Mouse (Mus musculus): ENCODE measurements around the gene Hcst. TPM values are rescaled to one million over a fixed set of nuclear protein-coding genes. Genes with fewer than 3 reads are reported as not detected.

Hcst gene
- polyA plus RNA-seq, 1 experiment from 2014 or later = 1.0 TPM

DNA sequence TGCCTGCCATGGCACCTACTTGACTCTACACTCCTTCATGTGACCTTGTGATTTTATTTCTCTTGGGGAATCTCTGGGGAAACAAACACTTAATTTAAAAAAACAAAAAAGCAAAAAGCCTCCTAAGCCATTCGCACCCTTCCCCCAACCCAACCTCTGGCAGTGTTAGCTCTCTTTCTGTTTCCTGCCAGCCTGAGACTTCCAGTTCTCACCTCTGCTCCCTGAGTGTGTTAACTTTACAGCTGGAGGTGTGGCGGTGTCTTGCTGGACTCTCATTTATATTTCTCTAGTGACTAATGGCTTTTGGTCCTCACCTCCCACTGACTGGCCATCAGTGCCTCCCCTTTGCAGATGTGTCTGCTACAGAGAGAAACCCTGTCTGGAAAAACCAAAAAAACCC lies 9.9 kb downstream of the Hcst start:
- H3K27me3 ChIP-seq (ENCODE audit: control insufficient read depth, insufficient read depth, low read length) = no peaks in the 10 kb centered on the region
- H3K4me3 ChIP-seq (ENCODE audit: low read depth, low read length) = no peak overlapping the region
- no peaks in the 10 kb centered on the region for H3K36me3 ChIP-seq (ENCODE audit: control insufficient read depth, insufficient read depth, low read length)
- ATAC-seq (replicated peaks; ENCODE audit: low FRiP score) (no peak), DNase-seq (ENCODE audit: low spot score) (no peak)
- no peaks in the 10 kb centered on the region for H3K9me3 ChIP-seq (ENCODE audit: control insufficient read depth, low read length)
- no peak overlapping the region for H3K27ac ChIP-seq (ENCODE audit: low read depth, low read length)
- H3K4me1 ChIP-seq (replicated peaks; ENCODE audit: control insufficient read depth, insufficient read depth, low read length) = no peaks in the 10 kb centered on the region
- WGBS = 85% methylated on average over 2 of the region's 2 CpGs
- H3K4me2 ChIP-seq (ENCODE audit: low read depth, low read length, severe bottlenecking) = no peak overlapping the region
- H3K9ac ChIP-seq (ENCODE audit: low read length) = no peak overlapping the region

DNA sequence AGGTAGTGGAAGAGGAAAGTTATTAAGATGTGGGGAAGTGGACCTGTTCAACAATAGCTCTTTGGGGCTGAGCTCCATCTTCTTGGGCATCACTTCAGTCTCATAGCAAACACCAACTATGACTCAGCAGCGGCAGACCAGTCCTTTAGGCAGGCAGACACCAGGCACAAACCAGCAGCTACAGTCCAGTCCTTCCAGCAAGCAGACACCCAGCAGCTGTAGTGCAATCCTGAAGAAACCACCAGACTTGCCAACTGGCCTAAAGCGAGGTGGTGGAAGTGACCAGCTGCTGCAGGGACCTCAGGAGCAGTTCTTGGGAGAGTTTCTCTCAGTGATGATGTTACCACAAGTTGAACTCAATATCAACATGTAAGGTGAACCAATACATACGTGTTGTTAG lies 11.0 kb downstream of the Hcst start:
- no peaks in the 10 kb centered on the region for H3K9me3 ChIP-seq (ENCODE audit: control insufficient read depth, low read length)
- H3K4me1 ChIP-seq (replicated peaks; ENCODE audit: control insufficient read depth, insufficient read depth, low read length) = no peaks in the 10 kb centered on the region
- H3K4me3 ChIP-seq (ENCODE audit: low read depth, low read length) = no peak overlapping the region
- no peak overlapping the region for H3K27ac ChIP-seq (ENCODE audit: low read depth, low read length)
- no peak overlapping the region for H3K4me2 ChIP-seq (ENCODE audit: low read depth, low read length, severe bottlenecking)
- H3K9ac ChIP-seq (ENCODE audit: low read length) = no peak overlapping the region
- H3K27me3 ChIP-seq (ENCODE audit: control insufficient read depth, insufficient read depth, low read length) = no peaks in the 10 kb centered on the region
- 88% methylated on average over 3 of the region's 3 CpGs for WGBS
- DNase-seq (ENCODE audit: low spot score) (no peak), ATAC-seq (replicated peaks; ENCODE audit: low FRiP score) (no peak)
- no peaks in the 10 kb centered on the region for H3K36me3 ChIP-seq (ENCODE audit: control insufficient read depth, insufficient read depth, low read length)

DNA sequence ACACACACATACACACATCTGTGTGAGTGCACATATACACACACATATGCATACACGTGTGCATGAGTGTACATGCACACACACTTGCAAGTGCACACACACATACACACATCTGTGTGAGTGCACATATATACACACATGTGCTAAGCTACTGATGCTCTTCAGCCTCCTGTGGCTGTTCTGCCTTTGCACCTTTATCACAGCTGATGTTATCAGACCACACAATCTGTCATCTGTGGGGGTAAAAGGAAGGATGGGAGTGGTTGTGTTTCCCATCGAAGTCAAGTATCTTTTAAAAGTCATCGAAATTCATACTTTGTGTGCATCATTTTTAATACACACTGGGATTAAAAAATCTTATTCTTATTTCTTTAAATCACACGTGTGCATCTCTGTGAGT lies 17.3 kb downstream of the Hcst start:
- Histone ChIP-seq H3K36me3 (ENCODE audit: control insufficient read depth, insufficient read depth, low read length) (no peaks in the 10 kb centered on the region), H3K27ac (ENCODE audit: low read depth, low read length) (no peak overlapping the region), H3K9ac (ENCODE audit: low read length) (no peak overlapping the region), H3K4me2 (ENCODE audit: low read depth, low read length, severe bottlenecking) (no peak overlapping the region), H3K9me3 (ENCODE audit: control insufficient read depth, low read length) (no peaks in the 10 kb centered on the region), H3K4me1 (replicated peaks; ENCODE audit: control insufficient read depth, insufficient read depth, low read length) (no peaks in the 10 kb centered on the region), H3K4me3 (ENCODE audit: low read depth, low read length) (no peak overlapping the region), H3K27me3 (ENCODE audit: control insufficient read depth, insufficient read depth, low read length) (no peaks in the 10 kb centered on the region)
- ATAC-seq (replicated peaks; ENCODE audit: low FRiP score) (no peak), DNase-seq (ENCODE audit: low spot score) (no peak)
- 73% methylated on average over 4 of the region's 4 CpGs for WGBS

DNA sequence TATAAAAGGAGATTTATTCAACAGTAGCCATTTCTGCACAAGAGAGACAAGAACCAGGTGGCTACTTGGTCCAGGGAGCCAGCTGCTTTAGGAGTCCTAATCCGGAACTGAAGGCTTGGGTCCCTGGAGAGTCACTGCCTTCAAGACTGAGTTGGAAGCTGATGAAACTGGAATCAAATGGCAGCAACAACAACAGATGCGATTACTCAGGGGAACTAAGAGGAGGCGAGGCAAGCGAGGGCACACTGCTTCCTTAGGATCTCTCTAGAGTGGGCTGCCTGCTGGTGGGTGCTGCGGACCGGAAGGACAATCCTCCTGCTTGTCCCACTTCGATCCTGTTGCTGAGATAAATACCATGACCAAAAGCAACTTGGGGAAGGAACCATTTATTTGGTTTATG lies 20.0 kb downstream of the Hcst start:
- Histone ChIP-seq H3K27ac (ENCODE audit: low read depth, low read length) (no peak overlapping the region), H3K9me3 (ENCODE audit: control insufficient read depth, low read length) (no peaks in the 10 kb centered on the region), H3K9ac (ENCODE audit: low read length) (no peak overlapping the region), H3K4me2 (ENCODE audit: low read depth, low read length, severe bottlenecking) (no peak overlapping the region), H3K36me3 (ENCODE audit: control insufficient read depth, insufficient read depth, low read length) (no peaks in the 10 kb centered on the region), H3K4me3 (ENCODE audit: low read depth, low read length) (no peak overlapping the region), H3K4me1 (replicated peaks; ENCODE audit: control insufficient read depth, insufficient read depth, low read length) (no peaks in the 10 kb centered on the region), H3K27me3 (ENCODE audit: control insufficient read depth, insufficient read depth, low read length) (no peaks in the 10 kb centered on the region)
- no peak for DNase-seq (ENCODE audit: low spot score)
- WGBS = 65% methylated on average over 7 of the region's 7 CpGs
- ATAC-seq (replicated peaks; ENCODE audit: low FRiP score) = no peak

DNA sequence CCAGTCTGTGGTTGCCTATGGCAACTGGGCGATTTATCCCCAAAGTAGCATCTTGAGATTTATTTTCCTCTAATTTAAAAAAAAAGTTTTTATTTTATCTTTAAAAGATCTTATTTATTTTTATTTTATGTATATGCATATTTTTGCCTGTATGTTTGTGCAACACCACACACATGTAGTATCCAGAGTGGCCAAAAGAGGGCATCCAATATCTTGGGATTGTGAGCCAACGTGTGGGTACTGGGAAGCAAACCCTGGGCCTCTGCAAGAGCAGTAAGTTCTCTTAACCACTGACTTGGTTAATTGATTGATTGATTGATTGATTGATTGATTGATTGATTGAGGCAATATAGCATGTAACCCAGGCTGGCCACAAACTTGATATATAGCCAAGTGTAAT lies 24.8 kb downstream of the Hcst start:
- Histone ChIP-seq H3K27ac (ENCODE audit: low read depth, low read length) (no peak overlapping the region), H3K9me3 (ENCODE audit: control insufficient read depth, low read length) (no peaks in the 10 kb centered on the region), H3K36me3 (ENCODE audit: control insufficient read depth, insufficient read depth, low read length) (no peaks in the 10 kb centered on the region), H3K4me2 (ENCODE audit: low read depth, low read length, severe bottlenecking) (no peak overlapping the region), H3K4me1 (replicated peaks; ENCODE audit: control insufficient read depth, insufficient read depth, low read length) (no peaks in the 10 kb centered on the region), H3K4me3 (ENCODE audit: low read depth, low read length) (no peak overlapping the region), H3K9ac (ENCODE audit: low read length) (no peak overlapping the region), H3K27me3 (ENCODE audit: control insufficient read depth, insufficient read depth, low read length) (no peaks in the 10 kb centered on the region)
- no peak for ATAC-seq (replicated peaks; ENCODE audit: low FRiP score)
- peak; percentile 41 for DNase-seq (ENCODE audit: low spot score)
- 39% methylated on average over 2 of the region's 2 CpGs for WGBS

DNA sequence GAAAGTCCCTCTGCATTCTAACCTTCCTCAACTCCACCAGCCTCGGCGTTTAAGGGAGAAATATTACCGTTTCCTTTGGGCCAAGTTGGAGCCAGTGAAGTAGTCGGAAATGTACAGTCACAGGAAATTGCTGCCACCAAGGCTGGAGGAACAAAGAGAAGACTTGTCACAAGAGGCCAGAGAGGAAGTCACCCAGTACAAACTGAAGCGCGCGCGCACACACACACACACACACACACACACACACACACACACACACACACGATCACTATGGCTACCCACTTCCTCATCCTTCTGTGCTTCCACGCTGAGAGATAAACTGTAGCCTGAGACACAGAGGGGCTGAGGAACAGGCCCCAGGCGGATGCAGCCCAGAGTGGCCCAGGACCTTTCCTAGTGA lies 25.3 kb downstream of the Hcst start:
- no peak overlapping the region for H3K9ac ChIP-seq (ENCODE audit: low read length)
- peak; percentile 44 for DNase-seq (ENCODE audit: low spot score)
- no peaks in the 10 kb centered on the region for H3K4me1 ChIP-seq (replicated peaks; ENCODE audit: control insufficient read depth, insufficient read depth, low read length)
- no peaks in the 10 kb centered on the region for H3K9me3 ChIP-seq (ENCODE audit: control insufficient read depth, low read length)
- H3K27me3 ChIP-seq (ENCODE audit: control insufficient read depth, insufficient read depth, low read length) = no peaks in the 10 kb centered on the region
- H3K4me3 ChIP-seq (ENCODE audit: low read depth, low read length) = no peak overlapping the region
- ATAC-seq (replicated peaks; ENCODE audit: low FRiP score) = no peak
- no peak overlapping the region for H3K27ac ChIP-seq (ENCODE audit: low read depth, low read length)
- H3K4me2 ChIP-seq (ENCODE audit: low read depth, low read length, severe bottlenecking) = no peak overlapping the region
- WGBS = 82% methylated on average over 11 of the region's 11 CpGs
- H3K36me3 ChIP-seq (ENCODE audit: control insufficient read depth, insufficient read depth, low read length) = no peaks in the 10 kb centered on the region

DNA sequence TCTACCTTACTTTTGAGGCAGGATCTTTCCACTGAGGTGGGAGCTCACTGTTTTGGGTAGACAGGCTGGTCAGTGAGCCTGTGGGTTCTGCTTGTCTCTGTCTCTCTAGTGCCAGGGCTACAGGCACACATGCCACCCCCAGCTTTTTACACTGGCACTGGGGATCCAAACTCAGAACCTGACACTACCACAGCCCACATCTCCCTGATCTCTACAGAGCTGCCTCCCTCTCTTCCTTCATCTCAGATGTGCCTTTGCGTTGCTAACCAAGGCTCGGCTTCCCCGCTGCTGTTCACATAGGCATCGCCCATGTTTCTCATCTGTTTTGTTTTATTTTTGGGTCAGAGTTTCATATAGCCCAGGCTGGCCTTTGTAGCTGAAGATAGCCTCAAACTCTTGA lies 26.0 kb downstream of the Hcst start:
- Histone ChIP-seq H3K9ac (ENCODE audit: low read length) (no peak overlapping the region), H3K4me1 (replicated peaks; ENCODE audit: control insufficient read depth, insufficient read depth, low read length) (no peaks in the 10 kb centered on the region), H3K4me2 (ENCODE audit: low read depth, low read length, severe bottlenecking) (no peak overlapping the region), H3K36me3 (ENCODE audit: control insufficient read depth, insufficient read depth, low read length) (no peaks in the 10 kb centered on the region), H3K4me3 (ENCODE audit: low read depth, low read length) (no peak overlapping the region), H3K9me3 (ENCODE audit: control insufficient read depth, low read length) (no peaks in the 10 kb centered on the region), H3K27me3 (ENCODE audit: control insufficient read depth, insufficient read depth, low read length) (no peaks in the 10 kb centered on the region), H3K27ac (ENCODE audit: low read depth, low read length) (no peak overlapping the region)
- ATAC-seq (replicated peaks; ENCODE audit: low FRiP score) (no peak), DNase-seq (ENCODE audit: low spot score) (peak; percentile 30)
- WGBS = 77% methylated on average over 4 of the region's 4 CpGs

DNA sequence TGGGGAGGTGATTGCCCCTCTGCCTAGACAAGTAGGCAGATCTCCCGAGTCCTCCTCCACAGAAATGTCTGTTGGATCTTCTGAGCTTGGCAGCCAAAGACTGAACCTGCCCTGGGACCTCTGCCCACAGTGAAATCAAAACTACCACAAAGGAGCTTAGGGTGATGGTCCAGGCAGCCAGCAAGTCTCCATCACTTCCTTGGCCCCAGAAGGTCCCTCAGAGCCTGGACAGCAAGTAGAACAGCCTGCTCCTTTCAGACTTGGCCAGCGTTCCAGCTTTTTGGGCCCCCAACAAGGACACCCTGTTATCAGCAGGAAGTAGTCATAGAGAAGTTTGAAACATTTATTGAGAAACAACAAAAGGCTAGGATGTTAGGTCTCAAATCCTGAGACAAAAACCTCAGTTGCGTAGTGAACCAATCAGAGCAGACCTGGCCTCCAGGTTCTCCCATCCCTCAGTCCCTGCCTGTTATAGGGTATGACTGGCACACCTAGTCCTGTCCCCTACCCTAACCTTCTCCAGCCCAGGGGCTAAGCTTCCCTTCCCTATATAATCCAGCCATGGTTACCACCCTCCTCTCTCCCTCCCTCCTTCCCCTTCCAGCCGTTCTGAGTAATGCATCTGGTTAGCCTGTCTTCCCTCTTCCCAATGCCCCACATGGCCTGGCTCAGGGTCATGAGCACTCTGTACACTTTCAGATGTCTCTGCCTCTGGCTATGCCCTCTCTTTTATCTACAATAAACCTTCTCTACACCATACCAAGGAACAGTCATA lies 26.7 kb downstream of the Hcst start:
- no peak overlapping the region for H3K4me2 ChIP-seq (ENCODE audit: low read depth, low read length, severe bottlenecking)
- DNase-seq (ENCODE audit: low spot score) = no peak
- 70% methylated on average over 4 of the region's 4 CpGs for WGBS

DNA sequence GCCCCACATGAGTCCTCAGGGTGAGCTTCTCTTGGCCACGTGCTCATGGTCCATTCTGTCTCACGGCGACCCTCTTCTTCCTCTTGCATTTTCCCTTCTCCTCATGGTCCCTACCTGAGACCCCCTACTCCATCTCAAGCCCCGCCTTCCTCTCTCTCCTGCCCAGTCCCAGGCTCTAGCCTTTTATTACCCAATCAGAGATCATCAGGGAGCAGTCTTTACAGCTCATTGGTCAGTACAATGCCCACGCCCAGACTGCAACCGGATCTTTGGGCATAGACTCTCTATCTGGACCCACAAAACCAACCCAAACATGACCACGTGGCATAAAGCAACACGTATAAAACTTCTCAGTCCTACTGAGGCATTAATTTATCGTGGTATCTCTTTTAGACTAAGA lies 35.5 kb downstream of the Hcst start:
- Histone ChIP-seq H3K9ac (ENCODE audit: low read length) (no peak overlapping the region), H3K36me3 (ENCODE audit: control insufficient read depth, insufficient read depth, low read length) (no peaks in the 10 kb centered on the region), H3K4me1 (replicated peaks; ENCODE audit: control insufficient read depth, insufficient read depth, low read length) (no peaks in the 10 kb centered on the region), H3K9me3 (ENCODE audit: control insufficient read depth, low read length) (no peaks in the 10 kb centered on the region), H3K4me3 (ENCODE audit: low read depth, low read length) (no peak overlapping the region), H3K4me2 (ENCODE audit: low read depth, low read length, severe bottlenecking) (no peak overlapping the region), H3K27ac (ENCODE audit: low read depth, low read length) (no peak overlapping the region), H3K27me3 (ENCODE audit: control insufficient read depth, insufficient read depth, low read length) (no peaks in the 10 kb centered on the region)
- ATAC-seq (replicated peaks; ENCODE audit: low FRiP score) (no peak), DNase-seq (ENCODE audit: low spot score) (no peak)
- 82% methylated on average over 9 of the region's 9 CpGs for WGBS

More for the DNA sequence above, 26.7 kb downstream of the Hcst start:
- no peak overlapping the region for H3K4me3 ChIP-seq (ENCODE audit: low read depth, low read length)
- H3K4me1 ChIP-seq (replicated peaks; ENCODE audit: control insufficient read depth, insufficient read depth, low read length) = no peaks in the 10 kb centered on the region
- no peak for ATAC-seq (replicated peaks; ENCODE audit: low FRiP score)
- H3K36me3 ChIP-seq (ENCODE audit: control insufficient read depth, insufficient read depth, low read length) = no peaks in the 10 kb centered on the region
- H3K9me3 ChIP-seq (ENCODE audit: control insufficient read depth, low read length) = no peaks in the 10 kb centered on the region
- no peaks in the 10 kb centered on the region for H3K27me3 ChIP-seq (ENCODE audit: control insufficient read depth, insufficient read depth, low read length)
- H3K27ac ChIP-seq (ENCODE audit: low read depth, low read length) = no peak overlapping the region
- no peak overlapping the region for H3K9ac ChIP-seq (ENCODE audit: low read length)

Data from forebrain, embryonic 11.5 days (tissue).